Mouse (Mus musculus) cerebellum, adult (tissue): ENCODE measurements at regions not wholly inside any gene's neighbourhood (a gene's known extent, or its start where the extent isn't known, plus 50 kb on each side); places are given as distances from the start of the nearest gene placed in this dataset.

ENCODE experiments used
- ATAC-seq: cut with Nextera tagmentation; 2 replicates; pipeline ENCODE4 v1.9.2; 2017; ENCODE audit warnings: mild to moderate bottlenecking, moderate library complexity, mixed read lengths; ENCODE audit not compliant: insufficient number of reproducible peaks, low FRiP score, low TSS enrichment

- ATAC-seq, result no peak
Measured at GRCm38 (mm10) chr1:168582434-168582833, 150.4 kb upstream of the Pbx1 start.

- no peak for ATAC-seq
Measured at GRCm38 (mm10) chr1:168569930-168570515, 138.0 kb upstream of the Pbx1 start.

- ATAC-seq, result no peak
Measured at GRCm38 (mm10) chr1:168552394-168552793, 120.3 kb upstream of the Pbx1 start.

GRCm38 (mm10) chr1:168549807-168550435 is 117.9 kb upstream of the Pbx1 start:
- no peak for ATAC-seq

GRCm38 (mm10) chr1:168546156-168546555 is 114.1 kb upstream of the Pbx1 start:
- no peak for ATAC-seq

- no peak for ATAC-seq
Measured at GRCm38 (mm10) chr1:168545072-168545780, 113.2 kb upstream of the Pbx1 start.

- no peak for ATAC-seq
Measured at GRCm38 (mm10) chr1:168541231-168541630, 109.2 kb upstream of the Pbx1 start.

- no peak for ATAC-seq
Measured at GRCm38 (mm10) chr1:168518087-168518486, 86.0 kb upstream of the Pbx1 start.

- ATAC-seq, result no peak
Measured at GRCm38 (mm10) chr1:168506326-168506725, 74.3 kb upstream of the Pbx1 start.

GRCm38 (mm10) chr1:168504773-168505172 is 72.7 kb upstream of the Pbx1 start:
- ATAC-seq, result no peak

- ATAC-seq, result no peak
Measured at GRCm38 (mm10) chr1:168502266-168502665, 70.2 kb upstream of the Pbx1 start.

- ATAC-seq, result no peak
Measured at GRCm38 (mm10) chr1:168501375-168502169, 69.5 kb upstream of the Pbx1 start.

GRCm38 (mm10) chr1:168497801-168498200 is 65.7 kb upstream of the Pbx1 start:
- no peak for ATAC-seq

- ATAC-seq, result no peak
Measured at GRCm38 (mm10) chr1:168495687-168496527, 63.8 kb upstream of the Pbx1 start.

- no peak for ATAC-seq
Measured at GRCm38 (mm10) chr1:168487492-168487891, 55.4 kb upstream of the Pbx1 start.

- ATAC-seq, result no peak
Measured at GRCm38 (mm10) chr1:168483651-168484050, 51.6 kb upstream of the Pbx1 start.
